ENCODE assay signal across 24 mouse cellular contexts in genomic region chr13:111601383-111601782, GRCm38 (mm10). TPM values are rescaled to one million over a fixed set of nuclear protein-coding genes. Genes with fewer than 3 reads are reported as not detected.
"Had no signal": no experiment of that assay in that cellular context is flagged by ENCODE, and none has a peak within 500 bp of the region (broad histone marks: within the 10 kb centered on the region; RNA-seq: fewer than 3 reads in every experiment).

No protein-coding gene starts in this region.

- H3K36me3 ChIP-seq: kidney, embryonic 15.5 days; limb, embryonic 13.5 days; lung, embryonic 15.5 days; midbrain, embryonic 13.5 days had no signal

- H3K27ac ChIP-seq: kidney, embryonic 15.5 days; limb, embryonic 13.5 days; lung, embryonic 15.5 days; macrophage; midbrain, embryonic 13.5 days had no signal

- ATAC-seq: midbrain, embryonic 13.5 days had no signal

- DNase-seq: kidney, adult 18-20 months; kidney, postnatal 14 days; left cerebral cortex, postnatal 4 days; lung, postnatal 14 days; right cerebral cortex, adult 18-20 months; right cerebral cortex, postnatal 25 days; thymus, adult 2 months; thymus, postnatal 25 days had no signal

- H3K9ac ChIP-seq: kidney, embryonic 15.5 days; limb, embryonic 13.5 days; lung, embryonic 15.5 days; midbrain, embryonic 13.5 days had no signal

- H3K27me3 ChIP-seq: kidney, embryonic 15.5 days; limb, embryonic 13.5 days; lung, embryonic 15.5 days; midbrain, embryonic 13.5 days had no signal

- H3K4me1 ChIP-seq: kidney, embryonic 15.5 days; limb, embryonic 13.5 days; lung, embryonic 15.5 days; midbrain, embryonic 13.5 days had no signal

- H3K4me2 ChIP-seq: kidney, embryonic 15.5 days; limb, embryonic 13.5 days; liver, embryonic 11.5 days; lung, embryonic 15.5 days; midbrain, embryonic 13.5 days had no signal

- H3K4me3 ChIP-seq: kidney, embryonic 15.5 days; limb, embryonic 13.5 days; lung, embryonic 15.5 days; midbrain, embryonic 13.5 days had no signal

- H3K9me3 ChIP-seq: kidney, embryonic 15.5 days; limb, embryonic 13.5 days; lung, embryonic 15.5 days; midbrain, embryonic 13.5 days had no signal

RNA-seq across cellular contexts. Expression of gene Gm10198, which starts 8.8 kb away (rescaled TPM):
- total RNA-seq: layer of hippocampus, adult 18-20 months; layer of hippocampus, postnatal 10 days; left cerebral cortex, adult 18-20 months; left cerebral cortex, postnatal 10 days; left cerebral cortex, postnatal 4 days; midbrain, postnatal 0 days had no signal
- polyA plus RNA-seq: kidney, embryonic 15.5 days; limb, embryonic 13.5 days; liver, embryonic 11.5 days; liver, embryonic 16.5 days; lung, embryonic 15.5 days; macrophage; midbrain, embryonic 13.5 days; midbrain, postnatal 0 days; neural tube, embryonic 14.5 days; stomach, embryonic 14.5 days; testis, adult 2 months; thymus, adult 2 months; urinary bladder, adult 2 months had no signal

RNA-seq across cellular contexts. Expression of gene Gm49496, which starts 51.6 kb away (rescaled TPM):
- total RNA-seq: layer of hippocampus, adult 18-20 months; layer of hippocampus, postnatal 10 days; left cerebral cortex, adult 18-20 months; left cerebral cortex, postnatal 10 days; left cerebral cortex, postnatal 4 days; midbrain, postnatal 0 days had no signal
- polyA plus RNA-seq: kidney, embryonic 15.5 days; limb, embryonic 13.5 days; liver, embryonic 11.5 days; liver, embryonic 16.5 days; lung, embryonic 15.5 days; macrophage; midbrain, embryonic 13.5 days; midbrain, postnatal 0 days; neural tube, embryonic 14.5 days; stomach, embryonic 14.5 days; testis, adult 2 months; thymus, adult 2 months; urinary bladder, adult 2 months had no signal
